Mouse (Mus musculus): ENCODE data around the gene Fosl1.

GRCm38 (mm10) chr19:5425906-5426565, 21.3 kb upstream of the Fosl1 start:
- TF ChIP-seq CEBPB (IDR thresholded peaks at IDR 0.05; ENCODE audit: insufficient read depth, poor library complexity, severe bottlenecking) (no peak), MYOG (IDR thresholded peaks at IDR 0.05; ENCODE audit: control insufficient read depth in 1 of 3, insufficient read depth in 1 of 3, insufficient read length in 2 of 3, low read depth in 2 of 3) (no peak), POLR2A (IDR thresholded peaks at IDR 0.05; ENCODE audit: insufficient read length, low read depth) (no peak), POLR2AphosphoS2 (IDR thresholded peaks at IDR 0.05; ENCODE audit: insufficient read length, low read depth) (no peak), MYOD1 (IDR thresholded peaks at IDR 0.05; ENCODE audit: control insufficient read depth in 1 of 3, insufficient read length in 2 of 3, low read depth in 2 of 3) (no peak)

Data from myocyte (in vitro differentiated cells).